Mouse (Mus musculus) spleen, adult 2 months (tissue): Measurements from ENCODE around the gene Tbc1d5.

Source experiments
- CTCF ChIP-seq: fragments of 200-500 bp; IDR thresholded peaks from 2 replicates; pipeline ENCODE4 v1.5.1; 2011; ENCODE audit warnings: mild to moderate bottlenecking, inconsistent platforms; ENCODE audit not compliant: insufficient read depth, insufficient read length, insufficient replicate concordance; ENCODE audit errors: extremely low read depth
- POLR2A ChIP-seq: fragments of 200-500 bp; IDR thresholded peaks from 2 replicates; pipeline ENCODE4 v1.6.1; 2011; ENCODE audit warnings: low read depth, low read length, inconsistent platforms

- no peak for TF ChIP-seq CTCF
- no peak for TF ChIP-seq POLR2A
These were observed 494.0 kb downstream of the Tbc1d5 start for GRCm38 (mm10) chr17:50684960-50685645.
